ENCODE assay signal across 9 mouse cellular contexts in the genomic region with DNA sequence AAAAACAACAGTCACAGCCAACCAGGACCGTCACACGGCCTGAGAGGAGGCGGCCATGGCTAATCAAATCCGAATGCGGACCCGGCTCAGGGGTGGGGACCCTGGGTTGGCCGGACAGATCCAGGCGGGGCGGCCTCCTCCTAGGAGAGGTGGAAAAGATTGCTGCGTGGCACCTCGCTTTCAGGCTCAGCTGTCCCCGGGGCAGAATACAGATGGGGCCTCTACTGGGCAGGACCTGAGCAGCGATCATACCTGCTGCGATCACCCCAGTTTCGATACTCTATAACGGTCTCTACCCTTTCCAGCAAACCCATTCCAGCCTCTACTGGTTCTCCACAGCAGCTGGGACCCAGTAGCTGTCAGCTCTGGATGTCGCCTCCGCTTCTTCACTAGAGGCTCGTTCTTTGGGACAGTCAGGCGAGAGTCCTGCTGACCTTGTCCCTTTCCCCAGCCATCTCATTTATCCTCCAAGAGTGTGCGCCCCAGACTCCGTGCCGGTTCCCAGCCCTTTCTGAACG. TPM values are rescaled to one million over a fixed set of nuclear protein-coding genes. Genes with fewer than 3 reads are reported as not detected.
DNase-seq lines count a peak whose midpoint lies in the region; ATAC-seq and TF ChIP-seq lines count a peak whose summit lies in the region.
"Had no signal": no experiment of that assay in that cellular context is flagged by ENCODE, and none has a peak within 500 bp of the region (broad histone marks: within the 10 kb centered on the region; RNA-seq: fewer than 3 reads in every experiment).

No protein-coding gene starts in this region.

- 7% methylated on average over 24 of the region's 24 CpGs for WGBS in kidney, adult 2 months

- H3K4me1 ChIP-seq in kidney, adult 2 months (ENCODE audit: control insufficient read depth, insufficient read depth, low read length): no peaks in the 10 kb centered on the region

- no peak for TF ChIP-seq CTCF in kidney, adult 2 months (conservative IDR thresholded peaks at IDR 0.05; ENCODE audit: insufficient read depth, insufficient read length, low read depth, low read length)

- H3K4me3 ChIP-seq in kidney, adult 2 months (ENCODE audit: insufficient read depth, low read depth, low read length): peak overlapping the region; percentile 58

- no peak for TF ChIP-seq POLR2A in kidney, adult 2 months (IDR thresholded peaks at IDR 0.05; ENCODE audit: low read depth, low read length)

- no peak for ATAC-seq in frontal cortex, adult (ENCODE audit: low TSS enrichment)

- H3K36me3 ChIP-seq in kidney, adult 2 months (ENCODE audit: control insufficient read depth, insufficient read depth, low read length): no peaks in the 10 kb centered on the region

- DNase-seq in kidney, adult 2 months: peak; percentile 17
- no peak for DNase-seq in kidney, adult 11 months
- DNase-seq in embryo, embryonic 9.5 days (ENCODE audit: extremely low spot score): peak; percentile 48
- DNase-seq in heart, adult 9 months (ENCODE audit: low spot score in 2 of 2): peak; percentile 59 to 67
- peak; percentile 66 for DNase-seq in kidney, postnatal 10 days
- DNase-seq in lung, postnatal 36 days: peak; percentile 49
- no peak for DNase-seq in layer of hippocampus, adult 8-10 months (ENCODE audit: low spot score in 2 of 2)

- 0 out of 2 replicates have a peak overlapping the region, but pooled peaks have one; percentile 16 for H3K27ac ChIP-seq in kidney, adult 2 months (ENCODE audit: insufficient read depth, low read depth, low read length)

- no peaks in the 10 kb centered on the region for H3K27me3 ChIP-seq in kidney, adult 2 months (replicated peaks; ENCODE audit: control insufficient read depth, insufficient read depth, low read length)

RNA-seq across cellular contexts. Expression of a gene that starts 1.8 kb away (rescaled TPM):
- polyA plus RNA-seq in kidney, adult 2 months (2012; rRNA removed): 8.3 and 8.9 TPM in 2 replicates
- total RNA-seq in layer of hippocampus, adult 8-10 months (2022): 10 to 100 TPM; 11.2 to 16.2 (median 12.5) TPM
- total RNA-seq: hematopoietic stem cell, adult 5-6 weeks had no signal

Comparison
In these comparisons a context has a peak if more than half of its experiments do, and no peak if none do; other contexts are left out.
1. DNase-seq: peak in kidney, adult 2 months (single experiment), embryo, embryonic 9.5 days (single experiment), heart, adult 9 months (2 of 2), kidney, postnatal 10 days (single experiment) and lung, postnatal 36 days (single experiment); none in kidney, adult 11 months (single experiment) and layer of hippocampus, adult 8-10 months (0 of 2).